Mouse (Mus musculus) embryo, embryonic 11 days (tissue): ENCODE results near the gene Krt84.

ENCODE experiments used
- DNase-seq: peaks from one replicate; pipeline ENCODE4 v3.0.0-alpha.2; 2015

Krt84 gene

GRCm38 (mm10) chr15:101494203-101494602, 38.4 kb downstream of the Krt84 start:
- DNase-seq = no peak

GRCm38 (mm10) chr15:101493713-101494112, 38.9 kb downstream of the Krt84 start:
- DNase-seq = no peak

- DNase-seq = no peak
These were observed 39.9 kb downstream of the Krt84 start for GRCm38 (mm10) chr15:101492718-101493117.

DNA sequence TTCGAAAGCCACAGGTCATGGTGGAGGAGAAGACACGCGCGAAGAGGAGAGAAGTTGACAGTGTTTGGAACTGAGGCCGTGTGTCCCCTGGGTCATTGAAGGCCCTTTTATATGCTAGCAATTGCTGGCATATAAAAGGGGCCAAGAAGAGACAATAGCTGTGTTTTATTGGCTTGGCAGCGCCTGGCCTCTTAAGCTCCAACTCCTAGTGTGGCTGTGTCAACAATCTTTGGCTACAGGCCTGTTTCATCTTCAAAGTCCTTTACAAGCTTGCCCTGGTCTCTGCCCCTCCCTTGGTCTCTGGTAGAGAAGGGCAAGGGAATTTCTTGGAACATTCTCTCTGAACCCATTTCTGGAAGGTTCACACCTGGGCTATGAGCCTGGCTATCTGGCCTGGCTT, 41.2 kb downstream of the Krt84 start, which contains the start of gene Krt83:
Krt83 (minus strand) TSS at position 82 of the 400 bp plus-strand sequence.
- DNase-seq = no peak

GRCm38 (mm10) chr15:101485911-101486635, 46.5 kb downstream of the Krt84 start:
- DNase-seq = no peak

GRCm38 (mm10) chr15:101484939-101485338, 47.7 kb downstream of the Krt84 start:
- DNase-seq = no peak

GRCm38 (mm10) chr15:101483646-101484045, 49.0 kb downstream of the Krt84 start:
- no peak for DNase-seq

DNA sequence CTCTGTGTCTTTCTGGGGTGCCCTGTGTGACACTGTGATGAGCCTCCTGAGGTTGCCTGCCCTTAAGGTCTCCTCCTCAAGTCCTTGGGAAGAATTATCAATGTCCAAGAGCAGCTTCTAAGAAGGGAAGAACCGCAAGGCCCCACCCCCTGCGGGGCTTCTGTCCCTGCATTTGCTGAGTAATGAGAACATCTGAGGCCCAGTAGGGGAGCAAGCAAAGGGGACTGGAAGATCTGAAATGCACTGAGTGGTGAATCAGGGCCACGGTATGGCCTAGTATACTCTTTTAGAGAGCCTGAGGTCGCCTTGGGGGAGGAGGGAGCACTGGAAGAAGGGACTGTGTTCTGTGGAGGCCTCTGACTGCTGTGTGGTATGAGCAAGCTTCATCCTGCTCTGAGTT, 50.6 kb downstream of the Krt84 start:
- DNase-seq = no peak

- DNase-seq = peak; percentile 50
These were observed 53.0 kb downstream of the Krt84 start for GRCm38 (mm10) chr15:101479666-101480060.

DNA sequence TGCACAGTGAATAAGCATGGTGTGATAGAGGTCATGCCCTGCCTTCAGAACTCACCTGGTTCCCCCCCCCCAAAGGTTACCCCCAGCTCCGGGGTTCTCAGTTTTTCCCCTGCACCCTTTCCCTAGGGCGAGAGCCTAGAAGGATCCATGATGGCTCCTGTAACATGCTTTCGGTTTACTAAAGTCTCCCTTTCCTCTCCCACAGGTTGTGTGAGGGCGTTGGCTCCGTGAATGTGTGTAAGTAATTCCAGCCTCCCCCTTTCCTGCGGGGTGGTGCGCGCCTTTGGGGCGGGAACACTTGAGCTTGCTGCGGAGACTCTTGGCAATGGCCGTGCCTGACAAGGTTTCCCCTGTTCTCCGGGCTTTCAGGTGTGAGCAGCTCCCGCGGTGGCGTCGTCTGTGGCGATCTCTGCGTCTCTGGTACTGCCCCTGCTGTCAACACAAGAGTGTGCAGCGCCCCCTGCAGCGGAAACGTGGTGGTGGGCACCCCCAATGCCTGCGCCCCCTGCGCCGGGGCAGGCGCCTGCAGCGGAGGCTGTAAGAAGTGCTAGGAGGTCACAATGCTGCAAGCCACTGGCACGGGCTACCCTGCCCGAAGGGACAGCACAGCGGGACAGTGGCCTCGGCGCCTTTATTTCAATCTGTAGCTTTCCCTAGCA, 53.5 kb downstream of the Krt84 start:
- DNase-seq = peak; percentile 78
